Mouse (Mus musculus) heart, postnatal 4 days (tissue): ENCODE measurements at regions not wholly inside any gene's neighbourhood (a gene's known extent, or its start where the extent isn't known, plus 50 kb on each side); places are given as distances from the start of the nearest gene placed in this dataset.

Source experiments
- DNase-seq: peaks from one replicate; pipeline ENCODE4 v3.0.0; 2021

DNA sequence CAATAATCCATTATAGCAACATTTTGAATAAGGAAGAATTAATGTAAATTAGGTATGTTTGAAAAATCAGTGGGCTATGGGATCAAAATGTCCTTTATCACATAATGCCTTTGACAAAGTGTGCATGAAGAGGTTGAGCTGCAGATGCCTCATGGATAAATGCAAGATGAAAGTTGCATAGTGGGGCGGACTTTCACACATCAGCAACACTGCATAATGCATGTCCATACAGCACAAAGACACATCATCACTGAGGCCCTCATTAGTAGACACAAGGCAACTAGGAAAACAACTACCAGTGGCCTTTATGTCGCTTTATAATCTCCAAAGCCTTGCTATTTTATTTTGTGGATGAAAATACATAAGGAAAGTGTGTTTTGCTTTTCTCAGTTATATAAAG is 105.8 kb upstream of the Rap2b start:
- DNase-seq: no peak

DNA sequence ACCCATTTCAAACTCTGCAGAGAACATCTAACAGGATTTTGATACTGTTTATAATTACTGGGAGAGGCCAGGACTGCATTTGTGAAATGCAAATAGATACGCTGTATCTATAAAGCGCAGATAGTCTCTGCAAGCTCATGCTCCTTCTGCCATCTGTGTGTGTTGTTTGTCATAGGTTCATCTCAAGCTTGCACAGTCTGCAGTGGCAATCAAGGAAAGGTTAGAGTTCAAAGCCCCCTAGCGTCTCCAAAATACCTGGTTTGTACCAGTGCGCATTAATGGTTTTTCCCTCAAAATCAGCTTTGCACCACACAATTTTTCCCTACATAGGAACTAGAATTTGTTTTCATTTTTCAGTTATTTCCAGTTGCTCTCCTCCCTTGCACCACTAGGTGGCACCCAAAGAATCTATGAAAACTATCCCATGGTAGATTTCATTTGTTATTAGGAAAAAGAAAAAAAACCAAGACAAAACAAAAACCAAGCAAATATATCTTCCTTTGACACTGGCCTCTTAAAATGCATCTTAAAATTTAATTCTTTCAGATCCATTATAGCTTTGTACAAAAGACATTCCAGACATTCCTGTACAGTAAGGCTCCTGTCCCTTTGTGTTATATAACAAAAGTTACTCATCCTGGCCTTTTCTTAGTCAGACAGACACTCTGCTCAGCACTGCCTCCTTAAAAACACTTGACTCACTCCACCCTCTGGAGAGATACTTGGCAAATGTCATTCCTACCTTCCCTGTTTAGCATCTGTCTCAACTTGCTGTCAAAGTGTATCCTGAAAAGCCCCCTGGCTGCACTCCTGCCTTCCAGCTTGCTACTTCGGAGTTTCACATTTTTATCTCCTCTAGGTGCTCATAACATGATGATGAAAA is 92.7 kb upstream of the Rap2b start:
- DNase-seq: peak; percentile 49

DNA sequence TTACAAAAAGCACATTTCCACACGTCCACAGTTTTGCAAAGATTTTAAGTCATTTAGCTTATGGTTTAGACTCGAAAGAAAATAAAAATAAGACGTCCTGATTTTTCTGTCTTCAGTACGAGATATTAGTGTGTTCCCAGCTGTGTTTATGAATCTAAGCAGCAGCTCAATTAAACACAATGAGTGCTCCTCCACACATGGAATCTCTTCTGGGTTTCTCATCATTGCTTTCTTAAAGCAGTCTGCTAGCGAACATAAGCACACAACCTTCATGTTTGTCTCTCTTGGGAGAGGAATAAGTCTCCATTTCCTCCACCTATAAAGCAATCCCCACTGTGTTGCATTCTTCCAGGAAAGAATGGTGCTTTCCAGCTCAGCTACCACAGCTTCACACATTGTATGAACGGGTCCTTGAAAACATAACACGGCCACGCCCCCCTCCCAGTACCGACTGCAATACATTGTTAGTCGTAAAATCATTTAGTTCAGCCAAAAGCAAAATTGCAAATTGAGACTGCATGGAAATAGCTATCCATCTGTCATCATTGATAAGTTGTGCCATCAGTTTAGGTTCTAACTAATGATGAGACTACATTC is 75.4 kb upstream of the Rap2b start:
- DNase-seq: no peak

DNA sequence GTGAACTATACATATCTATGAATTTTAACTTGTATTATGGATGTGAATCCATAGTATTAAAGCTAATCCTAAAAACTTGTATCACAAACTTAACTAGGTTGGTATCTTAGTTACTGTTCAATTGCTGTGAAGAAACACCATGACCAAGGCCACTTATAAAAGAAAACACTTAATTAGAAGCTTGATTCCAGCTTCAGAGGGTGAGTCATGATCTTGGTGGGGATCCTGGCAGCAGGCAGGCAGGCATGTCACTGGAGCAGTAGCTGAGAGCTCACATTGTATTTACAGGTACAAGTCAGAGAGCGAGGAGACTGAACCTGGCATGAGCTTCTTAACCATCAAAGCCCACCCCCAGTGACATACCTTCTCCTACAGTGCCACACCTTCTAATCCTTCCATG is 73.2 kb upstream of the Rap2b start:
- no peak for DNase-seq

DNA sequence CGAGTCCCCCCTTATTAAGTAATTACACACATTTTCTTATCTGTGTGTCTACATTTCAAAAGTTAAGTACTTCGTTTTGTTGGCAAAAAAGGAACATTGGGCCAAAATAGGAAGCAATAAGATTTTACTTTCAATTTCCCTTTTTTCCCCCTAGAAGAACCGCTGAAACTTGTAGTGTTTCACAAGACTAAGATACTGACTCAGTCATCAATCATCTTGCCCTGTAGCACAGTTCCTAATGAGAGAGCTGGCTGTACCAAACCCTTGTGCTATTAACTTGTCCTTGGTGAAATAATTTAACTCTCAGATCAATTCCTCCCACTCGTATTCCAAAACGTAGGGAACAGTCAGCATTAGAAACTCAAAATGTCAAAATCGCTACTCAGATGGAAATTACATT is 66.6 kb upstream of the Rap2b start:
- DNase-seq: no peak

DNA sequence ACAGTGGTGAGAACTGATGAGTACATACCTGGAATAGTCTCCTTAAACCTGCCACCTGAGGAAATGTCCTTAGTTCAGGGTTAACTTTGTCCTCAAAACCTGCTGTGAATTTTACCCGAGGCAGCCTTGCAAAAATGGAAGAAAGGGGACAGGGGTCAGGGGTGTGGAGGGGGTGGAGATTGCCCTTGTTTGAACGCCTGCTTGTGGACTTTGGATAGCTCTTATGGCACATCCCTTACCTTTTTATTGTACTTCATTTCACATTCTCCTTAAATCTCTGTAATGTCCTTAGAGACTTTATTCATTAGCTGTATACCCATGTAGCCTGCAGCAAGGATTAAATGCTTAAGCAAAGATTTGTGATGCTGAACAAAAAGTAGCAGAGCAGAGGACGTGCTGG is 64.1 kb upstream of the Rap2b start:
- DNase-seq: no peak

DNA sequence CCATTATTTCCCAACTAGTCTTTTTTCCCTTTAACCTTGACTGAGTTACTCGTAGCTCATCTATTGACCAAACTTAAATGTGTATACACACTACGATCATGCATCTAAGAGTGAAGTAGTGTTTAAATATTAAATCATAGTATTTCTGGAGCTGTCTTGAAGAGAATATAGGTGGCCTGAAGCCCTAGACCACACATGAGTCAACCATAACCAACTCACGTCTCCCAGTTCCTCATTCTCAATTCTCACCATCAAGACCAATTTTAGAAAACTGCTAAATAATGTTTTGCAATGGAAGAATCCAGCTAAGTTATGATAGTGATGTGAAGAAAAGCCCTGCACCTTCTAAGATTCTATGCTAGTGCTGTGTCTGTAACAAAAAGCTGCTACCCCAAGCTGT is 59.2 kb upstream of the Rap2b start:
- DNase-seq: no peak

DNA sequence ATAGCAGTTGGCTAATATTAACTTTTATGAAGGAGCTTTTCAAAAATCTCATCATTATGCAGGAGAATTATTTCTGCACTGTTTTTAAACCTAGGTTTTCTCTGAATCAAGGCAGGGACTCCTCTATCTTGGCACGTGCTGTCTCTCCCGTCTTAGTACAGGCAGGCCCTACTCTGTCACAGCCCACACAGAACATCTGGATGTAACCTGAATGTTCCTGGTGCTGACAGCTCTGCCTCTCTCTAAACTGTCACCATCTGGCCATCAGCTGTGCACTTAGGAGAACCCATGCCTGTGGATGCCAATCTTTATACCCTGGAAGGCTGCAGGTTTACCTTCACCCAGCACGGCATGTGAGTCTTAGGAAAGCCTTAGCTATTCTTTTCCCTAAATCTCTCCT is 58.0 kb upstream of the Rap2b start:
- no peak for DNase-seq

DNA sequence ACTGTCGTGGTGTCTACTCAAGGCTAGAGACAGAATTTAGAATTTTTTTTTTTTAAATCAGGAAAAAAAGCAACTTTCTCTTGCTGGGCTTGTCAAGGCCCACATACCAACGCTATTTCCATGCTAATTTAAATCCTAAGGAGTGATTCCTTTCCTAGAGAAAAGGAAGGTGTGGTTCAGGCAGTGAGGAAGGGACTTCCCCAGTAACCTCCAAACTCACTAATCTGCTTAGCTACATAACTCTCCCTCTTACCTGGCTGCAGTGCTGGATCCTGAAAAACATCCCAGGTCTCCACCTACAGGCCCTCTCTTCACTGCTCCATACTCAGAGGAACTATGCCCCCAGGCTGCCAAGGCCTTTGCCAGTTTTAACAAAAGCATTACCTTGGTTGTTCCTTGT is 55.1 kb upstream of the Rap2b start:
- no peak for DNase-seq

DNA sequence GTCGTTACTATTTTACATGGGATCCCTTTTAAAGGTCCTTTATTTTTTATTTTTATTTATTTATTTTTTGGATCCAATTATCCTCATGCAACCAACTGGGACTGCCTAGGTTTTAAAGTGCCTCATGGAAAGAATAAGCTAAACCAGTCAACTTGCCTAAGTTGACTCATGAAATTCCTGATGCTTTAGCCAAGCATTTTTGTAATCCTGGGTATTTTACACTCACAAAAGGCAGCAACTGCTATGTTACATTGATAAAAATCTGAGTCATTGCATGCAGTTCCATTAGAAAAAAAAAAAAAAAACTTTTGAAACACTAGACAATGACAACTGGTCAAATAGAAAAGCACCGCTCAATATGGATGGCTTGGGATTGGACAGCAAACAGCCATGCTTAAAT is 52.7 kb upstream of the Rap2b start:
- no peak for DNase-seq

DNA sequence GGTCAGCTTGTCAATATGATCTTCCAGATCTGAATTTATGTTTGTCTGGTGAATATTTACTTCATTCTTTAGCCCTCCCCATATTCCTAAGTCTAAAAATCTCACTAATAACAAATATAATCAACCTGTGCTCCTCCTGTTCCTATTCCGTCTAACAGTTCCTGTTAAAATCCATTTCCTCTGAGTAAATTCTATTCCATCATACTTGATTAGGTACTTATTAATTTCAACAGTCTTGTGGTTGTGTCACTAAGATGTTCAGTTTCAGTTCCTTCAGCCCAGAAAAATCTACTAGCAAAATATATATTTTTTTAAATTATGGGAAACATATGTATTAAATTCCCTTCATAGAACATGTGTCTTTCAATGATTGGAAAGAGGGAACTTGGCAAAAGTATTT is 52.2 kb upstream of the Rap2b start:
- no peak for DNase-seq
